Mouse (Mus musculus): ENCODE measurements around the gene Ezr. TPM values are rescaled to one million over a fixed set of nuclear protein-coding genes. Genes with fewer than 3 reads are reported as not detected.

Gene Ezr
- polyA plus RNA-seq, 1 experiment from 2014 or later: 289 TPM

- no peak overlapping the region for H3K4me3 ChIP-seq (ENCODE audit: low read depth, low read length)
- ATAC-seq (ENCODE audit: low FRiP score, low TSS enrichment) (no peak), DNase-seq (ENCODE audit: low spot score) (no peak)
- H3K4me2 ChIP-seq (replicated peaks; ENCODE audit: low read depth): no peak overlapping the region
- H3K36me3 ChIP-seq (ENCODE audit: control insufficient read depth, insufficient read depth, low read length): peaks cover 21% of the 10 kb centered on the region
- H3K4me1 ChIP-seq (replicated peaks; ENCODE audit: control insufficient read depth, insufficient read depth): no peaks in the 10 kb centered on the region
- no peaks in the 10 kb centered on the region for H3K27me3 ChIP-seq (ENCODE audit: control insufficient read depth, insufficient read depth, low read length)
- H3K9me3 ChIP-seq (ENCODE audit: control insufficient read depth, low read length): no peaks in the 10 kb centered on the region
- H3K27ac ChIP-seq (replicated peaks): no peak overlapping the region
- WGBS: 81% methylated on average over 11 of the region's 11 CpGs
- TF ChIP-seq CTCF (IDR thresholded peaks at IDR 0.05; ENCODE audit: low read depth) (no peak), EP300 (optimal IDR thresholded peaks at IDR 0.05) (no peak)
- H3K9ac ChIP-seq (ENCODE audit: low read length): no peak overlapping the region
These were observed 39.5 kb downstream of the Ezr start for GRCm38 (mm10) chr17:6743039-6743575.

DNA sequence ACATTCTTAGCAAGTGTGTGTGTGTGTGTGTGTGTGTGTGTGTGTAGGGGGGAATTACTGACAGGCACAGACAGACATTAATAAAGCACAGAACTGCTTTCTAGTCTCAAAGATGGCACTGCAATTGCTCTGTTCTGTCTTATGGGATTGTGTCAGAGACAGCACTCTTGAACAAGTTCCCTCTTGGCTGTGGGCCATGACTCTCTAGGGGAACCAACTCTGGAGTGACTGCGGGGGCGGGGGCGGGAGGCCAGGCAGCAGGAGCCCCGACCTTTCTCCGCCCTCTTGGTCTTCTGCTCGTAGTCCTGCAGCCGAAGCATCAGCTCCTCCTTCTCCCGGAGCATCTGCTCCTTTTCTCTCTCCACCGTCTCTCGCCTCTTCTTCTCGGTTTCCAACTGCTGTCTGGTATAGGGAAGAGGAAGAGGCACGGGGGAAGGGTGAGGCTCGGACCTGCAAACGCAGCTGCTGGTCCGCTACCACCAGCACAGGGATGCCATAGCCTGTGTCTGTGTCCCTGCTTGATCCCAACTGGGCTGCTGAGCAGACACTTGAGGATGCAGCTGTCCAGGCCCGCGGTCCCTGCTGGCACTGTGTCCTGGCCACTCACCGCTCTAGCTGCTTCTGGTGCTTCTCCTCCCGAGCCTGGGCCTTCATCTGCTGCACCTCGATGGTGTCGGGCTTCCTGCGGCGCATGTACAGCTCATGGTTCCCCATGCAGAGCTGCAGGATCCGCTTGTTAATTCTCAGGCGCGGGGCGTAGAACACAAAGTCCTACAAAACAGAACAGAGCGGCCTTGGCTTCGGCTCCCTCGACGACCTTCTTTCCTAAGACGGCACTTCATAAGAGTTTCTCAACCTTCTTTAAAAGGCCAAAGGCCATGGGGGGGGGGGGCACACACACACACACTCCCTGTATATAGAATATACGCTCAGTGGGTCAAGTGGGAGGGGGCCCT is 40.2 kb downstream of the Ezr start:
- Histone ChIP-seq H3K9me3 (ENCODE audit: control insufficient read depth, low read length) (no peaks in the 10 kb centered on the region), H3K27me3 (ENCODE audit: control insufficient read depth, insufficient read depth, low read length) (no peaks in the 10 kb centered on the region), H3K36me3 (ENCODE audit: control insufficient read depth, insufficient read depth, low read length) (peaks cover 21% of the 10 kb centered on the region), H3K4me3 (ENCODE audit: low read depth, low read length) (no peak overlapping the region), H3K9ac (ENCODE audit: low read length) (no peak overlapping the region), H3K27ac (replicated peaks) (peak overlapping the region; percentile 40), H3K4me2 (replicated peaks; ENCODE audit: low read depth) (no peak overlapping the region), H3K4me1 (replicated peaks; ENCODE audit: control insufficient read depth, insufficient read depth) (no peaks in the 10 kb centered on the region)
- no peak for TF ChIP-seq EP300 (optimal IDR thresholded peaks at IDR 0.05)
- no peak for TF ChIP-seq CTCF (IDR thresholded peaks at IDR 0.05; ENCODE audit: low read depth)
- ATAC-seq (ENCODE audit: low FRiP score, low TSS enrichment) (no peak; the same call in 1 of the 2 replicates), DNase-seq (ENCODE audit: low spot score) (peak; percentile 40)
- WGBS: 66% methylated on average over 33 of the region's 33 CpGs

- Histone ChIP-seq H3K27me3 (ENCODE audit: control insufficient read depth, insufficient read depth, low read length) (no peaks in the 10 kb centered on the region), H3K4me2 (replicated peaks; ENCODE audit: low read depth) (no peak overlapping the region), H3K36me3 (ENCODE audit: control insufficient read depth, insufficient read depth, low read length) (peaks cover 21% of the 10 kb centered on the region), H3K9ac (ENCODE audit: low read length) (no peak overlapping the region), H3K4me1 (replicated peaks; ENCODE audit: control insufficient read depth, insufficient read depth) (no peaks in the 10 kb centered on the region), H3K4me3 (ENCODE audit: low read depth, low read length) (no peak overlapping the region), H3K27ac (replicated peaks) (no peak overlapping the region), H3K9me3 (ENCODE audit: control insufficient read depth, low read length) (no peaks in the 10 kb centered on the region)
- DNase-seq (ENCODE audit: low spot score) (no peak), ATAC-seq (ENCODE audit: low FRiP score, low TSS enrichment) (no peak)
- no peak for TF ChIP-seq EP300 (optimal IDR thresholded peaks at IDR 0.05)
- TF ChIP-seq CTCF (IDR thresholded peaks at IDR 0.05; ENCODE audit: low read depth): no peak
- 87% methylated on average over 12 of the region's 12 CpGs for WGBS
These were observed 41.3 kb downstream of the Ezr start for GRCm38 (mm10) chr17:6741271-6741670.

GRCm38 (mm10) chr17:6740331-6741170 is 42.0 kb downstream of the Ezr start:
- H3K4me1 ChIP-seq (replicated peaks; ENCODE audit: control insufficient read depth, insufficient read depth): no peaks in the 10 kb centered on the region
- H3K4me3 ChIP-seq (ENCODE audit: low read depth, low read length): no peak overlapping the region
- no peaks in the 10 kb centered on the region for H3K9me3 ChIP-seq (ENCODE audit: control insufficient read depth, low read length)
- WGBS: 88% methylated on average over 19 of the region's 19 CpGs
- no peak overlapping the region for H3K9ac ChIP-seq (ENCODE audit: low read length)
- no peaks in the 10 kb centered on the region for H3K27me3 ChIP-seq (ENCODE audit: control insufficient read depth, insufficient read depth, low read length)
- H3K27ac ChIP-seq (replicated peaks): no peak overlapping the region
- ATAC-seq (ENCODE audit: low FRiP score, low TSS enrichment): no peak
- no peak overlapping the region for H3K4me2 ChIP-seq (replicated peaks; ENCODE audit: low read depth)
- peak; percentile 16 for DNase-seq (ENCODE audit: low spot score)
- no peak for TF ChIP-seq EP300 (optimal IDR thresholded peaks at IDR 0.05)
- no peak for TF ChIP-seq CTCF (IDR thresholded peaks at IDR 0.05; ENCODE audit: low read depth)
- H3K36me3 ChIP-seq (ENCODE audit: control insufficient read depth, insufficient read depth, low read length): peaks cover 18% of the 10 kb centered on the region

DNA sequence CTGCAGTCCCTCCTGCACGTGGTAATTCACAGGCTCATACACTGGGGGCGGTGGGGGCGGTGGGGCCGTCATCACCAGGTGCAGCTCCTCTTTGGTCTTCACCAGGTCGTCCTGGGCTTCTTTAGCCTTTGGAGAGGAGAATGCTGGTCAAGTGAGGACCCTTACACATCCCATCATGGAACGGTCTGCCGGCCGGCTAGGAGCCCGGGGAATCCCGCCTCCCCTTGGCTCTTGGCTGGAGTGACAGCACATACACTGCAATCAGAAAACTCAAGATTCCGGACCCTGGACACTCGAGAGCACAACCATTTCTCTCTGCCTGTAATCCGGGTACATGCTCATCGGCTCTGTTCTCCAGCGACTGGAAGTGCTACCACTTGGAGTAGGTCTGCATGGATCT is 42.8 kb downstream of the Ezr start:
- DNase-seq (ENCODE audit: low spot score): no peak
- peaks cover 17% of the 10 kb centered on the region for H3K36me3 ChIP-seq (ENCODE audit: control insufficient read depth, insufficient read depth, low read length)

More for the DNA sequence above, 42.8 kb downstream of the Ezr start:
- Histone ChIP-seq H3K27me3 (ENCODE audit: control insufficient read depth, insufficient read depth, low read length) (no peaks in the 10 kb centered on the region), H3K4me1 (replicated peaks; ENCODE audit: control insufficient read depth, insufficient read depth) (no peaks in the 10 kb centered on the region), H3K9ac (ENCODE audit: low read length) (no peak overlapping the region), H3K27ac (replicated peaks) (no peak overlapping the region), H3K4me2 (replicated peaks; ENCODE audit: low read depth) (no peak overlapping the region), H3K4me3 (ENCODE audit: low read depth, low read length) (no peak overlapping the region), H3K9me3 (ENCODE audit: control insufficient read depth, low read length) (no peaks in the 10 kb centered on the region)
- TF ChIP-seq EP300 (optimal IDR thresholded peaks at IDR 0.05) (no peak), CTCF (IDR thresholded peaks at IDR 0.05; ENCODE audit: low read depth) (no peak)
- WGBS: 88% methylated on average over 15 of the region's 15 CpGs
- ATAC-seq (ENCODE audit: low FRiP score, low TSS enrichment): no peak

All from stomach, postnatal 0 days (tissue).